Mouse (Mus musculus) MEL (cell line): ENCODE measurements around the gene Arid3c. TPM values are rescaled to one million over a fixed set of nuclear protein-coding genes. Genes with fewer than 3 reads are reported as not detected.

Source experiments
- DNase-seq: peaks from one replicate; pipeline ENCODE4 v3.0.0; 2011; ENCODE audit warnings: low read depth, low spot score
- H3K27ac ChIP-seq: 2 replicates; pipeline ENCODE4 v1.5.1; 2012; ENCODE audit warnings: low read depth, mild to moderate bottlenecking, control low read depth, low read length, moderate library complexity; ENCODE audit not compliant: control insufficient read depth
- H3K27me3 ChIP-seq, 2 experiments: fragments of 150-350 bp in 1 of 2; sonication (generic) in 1 of 2; 2 replicates each; pipeline ENCODE4 v1.6.1; 2012; ENCODE audit warnings: low read length in 2 of 2, mild to moderate bottlenecking in 2 of 2, improper control_type of control experiment in 1 of 2, moderate library complexity in 1 of 2; ENCODE audit not compliant: insufficient read depth in 2 of 2, control insufficient read depth in 1 of 2
- H3K36me3 ChIP-seq, 2 experiments: 2 replicates each; pipeline ENCODE4 v1.6.1; 2012 to 2014; ENCODE audit warnings: low read length in 2 of 2, improper control_type of control experiment in 1 of 2, inconsistent platforms in 1 of 2, mild to moderate bottlenecking in 1 of 2; ENCODE audit not compliant: insufficient read depth in 2 of 2, control insufficient read depth in 1 of 2
- H3K4me1 ChIP-seq, 2 experiments: fragments of 150-350 bp in 1 of 2; sonication (generic) in 1 of 2; 2 replicates each; pipeline ENCODE4 v1.6.1; 2012; ENCODE audit warnings: low read length in 2 of 2, improper control_type of control experiment in 1 of 2, mild to moderate bottlenecking in 1 of 2; ENCODE audit not compliant: insufficient read depth in 2 of 2, control insufficient read depth in 1 of 2
- H3K4me3 ChIP-seq, 2 experiments: fragments of 150-350 bp in 1 of 2; sonication (generic) in 1 of 2; 2 replicates each; pipeline ENCODE4 v1.5.1; 2012; ENCODE audit warnings: low read depth in 2 of 2, low read length in 2 of 2, mild to moderate bottlenecking in 2 of 2, moderate library complexity in 2 of 2, control low read depth in 1 of 2, improper control_type of control experiment in 1 of 2; ENCODE audit not compliant: control insufficient read depth in 1 of 2, insufficient read depth in 1 of 2
- H3K79me2 ChIP-seq: 2 replicates; pipeline ENCODE4 v1.6.1; 2012; ENCODE audit warnings: mild to moderate bottlenecking, low read length, moderate library complexity; ENCODE audit not compliant: control insufficient read depth, poor library complexity, insufficient read depth
- H3K9ac ChIP-seq: 2 replicates; pipeline ENCODE4 v1.6.1; 2012; ENCODE audit warnings: low read depth, mild to moderate bottlenecking, control low read depth, low read length, moderate library complexity; ENCODE audit not compliant: control insufficient read depth, poor library complexity, severe bottlenecking
- H3K9me3 ChIP-seq: fragments of 150-350 bp; sonication (generic); replicated peaks from 2 replicates; pipeline ENCODE4 v1.6.1; 2012; ENCODE audit warnings: mild to moderate bottlenecking, low read length, improper control_type of control experiment, moderate library complexity; ENCODE audit not compliant: insufficient read depth
- BHLHE40 ChIP-seq: IDR thresholded peaks from 2 replicates; pipeline ENCODE4 v1.6.1; 2012; ENCODE audit warnings: low read depth, mild to moderate bottlenecking, inconsistent platforms, low read length, improper control_type of control experiment, borderline replicate concordance
- CHD1 ChIP-seq: IDR thresholded peaks from 2 replicates; pipeline ENCODE4 v1.6.1; 2012; ENCODE audit warnings: low read depth, mild to moderate bottlenecking, inconsistent platforms, low read length, improper control_type of control experiment
- CHD2 ChIP-seq: IDR thresholded peaks from 2 replicates; pipeline ENCODE4 v1.6.1; 2011; ENCODE audit warnings: low read length, improper control_type of control experiment
- E2F4 ChIP-seq: IDR thresholded peaks from 2 replicates; pipeline ENCODE4 v1.6.1; 2011; ENCODE audit warnings: low read depth, low read length, improper control_type of control experiment, borderline replicate concordance
- ELF1 ChIP-seq: IDR thresholded peaks from 2 replicates; pipeline ENCODE4 v1.6.1; 2014; ENCODE audit warnings: low read depth, mild to moderate bottlenecking, inconsistent platforms, low read length, improper control_type of control experiment, moderate library complexity
- ETS1 ChIP-seq: IDR thresholded peaks from 2 replicates; pipeline ENCODE4 v1.6.1; 2012; ENCODE audit warnings: low read depth, mild to moderate bottlenecking, inconsistent platforms, low read length, improper control_type of control experiment, moderate library complexity
- GABPA ChIP-seq: IDR thresholded peaks from 2 replicates; pipeline ENCODE4 v1.6.1; 2012; ENCODE audit warnings: low read depth, mild to moderate bottlenecking, inconsistent platforms, low read length, improper control_type of control experiment, moderate library complexity
- GATA1 ChIP-seq: IDR thresholded peaks from 2 replicates; pipeline ENCODE4 v1.6.1; 2011; ENCODE audit warnings: low read depth, low read length, improper control_type of control experiment
- HCFC1 ChIP-seq: IDR thresholded peaks from 2 replicates; pipeline ENCODE4 v1.6.1; 2012; ENCODE audit warnings: low read depth, mild to moderate bottlenecking, inconsistent platforms, low read length, improper control_type of control experiment, moderate library complexity
- JUND ChIP-seq: IDR thresholded peaks from 2 replicates; pipeline ENCODE4 v1.6.1; 2011; ENCODE audit warnings: low read depth, mild to moderate bottlenecking, improper control_type of control experiment, low read length
- KAT2A ChIP-seq: conservative IDR thresholded peaks from 2 replicates; pipeline ENCODE4 v1.6.1; 2012; ENCODE audit warnings: low read depth, low read length, improper control_type of control experiment, inconsistent platforms
- MAX ChIP-seq: IDR thresholded peaks from 2 replicates; pipeline ENCODE4 v1.6.1; 2011; ENCODE audit warnings: low read length, improper control_type of control experiment
- MAZ ChIP-seq: IDR thresholded peaks from 2 replicates; pipeline ENCODE4 v1.6.1; 2012; ENCODE audit warnings: low read depth, mild to moderate bottlenecking, inconsistent platforms, low read length, improper control_type of control experiment
- MXI1 ChIP-seq: IDR thresholded peaks from 2 replicates; pipeline ENCODE4 v1.6.1; 2011; ENCODE audit warnings: mild to moderate bottlenecking, low read depth, low read length, improper control_type of control experiment
- MYB ChIP-seq: IDR thresholded peaks from 2 replicates; pipeline ENCODE4 v1.6.1; 2011; ENCODE audit warnings: mild to moderate bottlenecking, low read depth, low read length, improper control_type of control experiment
- MYC ChIP-seq: IDR thresholded peaks from 2 replicates; pipeline ENCODE4 v1.6.1; 2011; ENCODE audit warnings: low read depth, mild to moderate bottlenecking, low read length, improper control_type of control experiment, moderate library complexity
- NELFE ChIP-seq: IDR thresholded peaks from 2 replicates; pipeline ENCODE4 v1.6.1; 2011; ENCODE audit warnings: low read depth, low read length, improper control_type of control experiment
- NRF1 ChIP-seq: IDR thresholded peaks from 2 replicates; pipeline ENCODE4 v1.6.1; 2014; ENCODE audit warnings: low read depth, mild to moderate bottlenecking, inconsistent platforms, low read length, improper control_type of control experiment, moderate library complexity; ENCODE audit not compliant: poor library complexity, insufficient read depth, severe bottlenecking
- POLR2A ChIP-seq, 2 experiments: IDR thresholded peaks; 2 replicates each; pipeline ENCODE4 v1.6.1; 2011 to 2012; ENCODE audit warnings: low read length in 2 of 2, mild to moderate bottlenecking in 2 of 2, control low read depth in 1 of 2, improper control_type of control experiment in 1 of 2, low read depth in 1 of 2, moderate library complexity in 1 of 2; ENCODE audit not compliant: control insufficient read depth in 1 of 2, insufficient read depth in 1 of 2, poor library complexity in 1 of 2
- POLR2AphosphoS2 ChIP-seq: IDR thresholded peaks from 2 replicates; pipeline ENCODE4 v1.6.1; 2011; ENCODE audit warnings: low read length, improper control_type of control experiment
- POLR2AphosphoS5 ChIP-seq: IDR thresholded peaks from 2 replicates; pipeline ENCODE4 v1.6.1; 2012; ENCODE audit warnings: low read depth, borderline replicate concordance, mild to moderate bottlenecking, inconsistent platforms, low read length, moderate library complexity, mixed read lengths
- RAD21 ChIP-seq: IDR thresholded peaks from 2 replicates; pipeline ENCODE4 v1.6.1; 2011; ENCODE audit warnings: mild to moderate bottlenecking, low read depth, low read length, improper control_type of control experiment
- SIN3A ChIP-seq: IDR thresholded peaks from 2 replicates; pipeline ENCODE4 v1.6.1; 2012; ENCODE audit warnings: low read length, improper control_type of control experiment, inconsistent platforms
- TAL1 ChIP-seq: IDR thresholded peaks from 2 replicates; pipeline ENCODE4 v1.6.1; 2012; ENCODE audit warnings: mild to moderate bottlenecking, inconsistent platforms, low read length, moderate library complexity, mixed read lengths
- TBP ChIP-seq: IDR thresholded peaks from 2 replicates; pipeline ENCODE4 v1.8.0; 2011; ENCODE audit warnings: low read depth, low read length, improper control_type of control experiment
- TCF12 ChIP-seq: IDR thresholded peaks from 2 replicates; pipeline ENCODE4 v1.6.1; 2014; ENCODE audit warnings: low read depth, mild to moderate bottlenecking, inconsistent platforms, low read length, improper control_type of control experiment, moderate library complexity
- USF1 ChIP-seq: IDR thresholded peaks from 2 replicates; pipeline ENCODE4 v1.6.1; 2014; ENCODE audit warnings: low read depth, mild to moderate bottlenecking, inconsistent platforms, low read length, improper control_type of control experiment, moderate library complexity
- ZC3H11A ChIP-seq: IDR thresholded peaks from 2 replicates; pipeline ENCODE4 v1.6.1; 2012; ENCODE audit warnings: low read depth, mild to moderate bottlenecking, inconsistent platforms, low read length, improper control_type of control experiment
- ZMIZ1 ChIP-seq: IDR thresholded peaks from 2 replicates; pipeline ENCODE4 v1.6.1; 2012; ENCODE audit warnings: low read depth, mild to moderate bottlenecking, inconsistent platforms, low read length, improper control_type of control experiment, moderate library complexity
- ZNF384 ChIP-seq: IDR thresholded peaks from 2 replicates; pipeline ENCODE4 v1.6.1; 2012; ENCODE audit warnings: low read depth, mild to moderate bottlenecking, inconsistent platforms, low read length, improper control_type of control experiment
- polyA plus RNA-seq, 2 experiments: library from polyadenylated mRNA; stranded (reverse) in 1 of 2; unstranded in 1 of 2; fragments of >175 nt in 1 of 2; fragments of >200 nt in 1 of 2; gene quantifications; 2 replicates each; pipeline versions ENCODE4 v1.2.1 to v1.2.4; 2012; ENCODE audit warnings: low replicate concordance in 2 of 2, low read depth in 1 of 2; ENCODE audit not compliant: insufficient read length in 2 of 2, insufficient read depth in 1 of 2, missing spikeins in 1 of 2
- total RNA-seq: library from RNA; depleted of rRNA; stranded (reverse); fragments of 300-350 nt; gene quantifications from 2 replicates; pipeline ENCODE4 v1.2.3, GENCODE M21; 2012

The Arid3c gene
- total and polyA plus RNA-seq, 3 experiments, result 0.13 TPM; not detected in 2

GRCm38 (mm10) chr4:41726826-41727621 lies 3.9 kb downstream of the Arid3c start:
- Histone ChIP-seq H3K27me3 (peaks cover 6 to 18% of the 10 kb centered on the region in 2 experiments; a peak in 3 of 4 replicates), H3K4me1 (peaks cover 3 to 10% of the 10 kb centered on the region in 2 experiments; a peak in 2 of 4 replicates), H3K27ac (no peak overlapping the region), H3K9me3 (no peaks in the 10 kb centered on the region), H3K79me2 (peaks cover 6% of the 10 kb centered on the region), H3K4me3 (no peak overlapping the region), H3K36me3 (peaks cover 0 to 8% of the 10 kb centered on the region in 2 experiments; a peak in 1 of 4 replicates), H3K9ac (no peak overlapping the region)
- DNase-seq, result no peak
- TF ChIP-seq POLR2AphosphoS2, result no peak
- no peak for TF ChIP-seq POLR2A (IDR thresholded peaks at IDR 0.05; ENCODE audit: control insufficient read depth in 1 of 2, insufficient read depth in 1 of 2, low read depth in 1 of 2, low read length in 2 of 2, poor library complexity in 1 of 2)
- no peak for TF ChIP-seq CHD2
- TF ChIP-seq MAX, result no peak
- TF ChIP-seq GATA1, result no peak
- no peak for TF ChIP-seq ZNF384
- no peak for TF ChIP-seq USF1
- TF ChIP-seq E2F4, result no peak
- TF ChIP-seq RAD21, result no peak
- TF ChIP-seq KAT2A, result no peak
- TF ChIP-seq POLR2AphosphoS5, result no peak
- no peak for TF ChIP-seq SIN3A
- TF ChIP-seq JUND, result no peak
- TF ChIP-seq CHD1, result no peak
- TF ChIP-seq MAZ, result no peak
- TF ChIP-seq GABPA, result no peak

DNA sequence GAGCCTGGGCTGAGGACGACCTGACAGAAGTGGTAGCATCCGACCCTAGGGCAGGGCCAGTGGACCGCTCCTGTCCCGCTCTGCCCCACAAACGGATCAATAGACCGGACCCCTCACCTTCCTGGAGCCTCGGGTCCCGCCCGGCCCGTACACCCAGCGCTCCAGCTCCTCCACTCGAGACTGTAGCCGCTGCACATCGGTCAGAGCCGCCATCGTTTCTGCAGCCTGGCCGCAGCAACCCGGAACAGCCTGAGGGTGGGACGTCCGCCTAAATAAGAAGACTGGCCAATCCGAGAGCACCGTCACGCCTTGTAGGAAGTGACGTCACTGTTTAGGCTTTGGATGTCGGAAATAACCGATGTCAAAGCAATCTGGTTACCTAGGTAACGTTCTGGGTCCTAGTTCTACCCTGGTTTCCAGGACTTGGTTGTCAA lies 8.0 kb downstream of the Arid3c start, which contains the start of gene Dctn3:
TSS of gene Dctn3 (minus strand) at position 253 of the 434 bp plus-strand sequence.
- peak within 1 kb of the TSS; percentile 66 to 76 for H3K4me3 ChIP-seq
- H3K4me1 ChIP-seq, result peaks cover 5 to 14% of the 10 kb centered on the region in 2 experiments; a peak in 3 of 4 replicates
- H3K27ac ChIP-seq, result no peak within 1 kb of the TSS

More for the DNA sequence above, 8.0 kb downstream of the Arid3c start, which contains the start of gene Dctn3:
- Histone ChIP-seq H3K36me3 (peaks cover 0 to 12% of the 10 kb centered on the region in 2 experiments; a peak in 1 of 4 replicates), H3K9ac (peak within 1 kb of the TSS; percentile 85), H3K79me2 (peaks cover 9% of the 10 kb centered on the region), H3K9me3 (no peaks in the 10 kb centered on the region), H3K27me3 (no peaks in the 10 kb centered on the region)
- no peak for TF ChIP-seq GABPA
- TF ChIP-seq MAX, result no peak
- TF ChIP-seq HCFC1, result peak; percentile 89
- TF ChIP-seq POLR2A (IDR thresholded peaks at IDR 0.05; ENCODE audit: control insufficient read depth in 1 of 2, insufficient read depth in 1 of 2, low read depth in 1 of 2, low read length in 2 of 2, poor library complexity in 1 of 2), result peak; percentile 85 to 87
- TF ChIP-seq MYB, result no peak
- TF ChIP-seq ZMIZ1, result peak; percentile 86
- TF ChIP-seq MYC, result no peak
- TF ChIP-seq TCF12, result peak; percentile 31; the same call in 1 of the 2 replicates
- no peak for TF ChIP-seq ZC3H11A
- TF ChIP-seq ELF1, result peak; percentile 99
- TF ChIP-seq TAL1, result no peak
- TF ChIP-seq BHLHE40, result no peak
- TF ChIP-seq NELFE, result peak; percentile 90
- no peak for TF ChIP-seq ETS1
- TF ChIP-seq MXI1, result peak; percentile 54
- TF ChIP-seq ZNF384, result no peak
- TF ChIP-seq NRF1, result no peak
- TF ChIP-seq TBP, result peak; percentile 81
- peak; percentile 79; the same call in 1 of the 2 replicates for TF ChIP-seq POLR2AphosphoS2
- TF ChIP-seq SIN3A, result peak; percentile 96
- DNase-seq, result peak; percentile 97
